Mouse (Mus musculus) midbrain, embryonic 10.5 days (tissue): Measurements from ENCODE around the gene Cdk17. TPM values are rescaled to one million over a fixed set of nuclear protein-coding genes. Genes with fewer than 3 reads are reported as not detected.

ENCODE experiments used
- microRNA counts: library from miRNA; unstranded; fragments of <30 nt; microRNA quantifications from one replicate; lab custom pipeline; 2017
- microRNA-seq: library from miRNA; unstranded; fragments of <30 nt; microRNA quantifications from one replicate; pipeline ENCODE4, GENCODE M21; 2017
- polyA plus RNA-seq: library from polyadenylated mRNA; unstranded; fragments of >200 nt; fragmentation: Nextera tagmentation; extraction: Ambion mirVana; gene quantifications from 2 replicates; pipeline ENCODE4 v1.2.1, GENCODE M21; 2016

Gene Cdk17
- polyA plus RNA-seq, 1 experiment from 2014 or later = 20.1 TPM

MicroRNAs encoded within 50 kb of the gene (microRNA counts, 519-probe panel; counts per million panel counts)
- not detected for microRNA mmu-miR-1931 (lab: Ali Mortazavi, UCI)

Small RNA genes lying within 50 kb of the gene (microRNA-seq; reads per million reads assigned to microRNA genes)
- 1.5 reads per million for gene Mir1931

Other genes starting within 250 kb of the Cdk17 start
- gene Cfap54, start 79.3 kb upstream of the Cdk17 start, polyA plus RNA-seq = 1.2 and 1.5 TPM in 2 replicates
- gene Elk3, start 150.3 kb downstream of the Cdk17 start, polyA plus RNA-seq = 9.8 and 10.6 TPM in 2 replicates